Mouse (Mus musculus) lung, adult 18-20 months (tissue): ENCODE measurements at regions not wholly inside any gene's neighbourhood (a gene's known extent, or its start where the extent isn't known, plus 50 kb on each side); places are given as distances from the start of the nearest gene placed in this dataset.

Experiments used
- DNase-seq, 2 experiments: peaks; one replicate each; pipeline ENCODE4 v3.0.0; 2022; ENCODE audit warnings: mixed read lengths in 2 of 2

GRCm38 (mm10) chr7:75400471-75400870 lies 54.9 kb upstream of the Akap13 start:
- no peak for DNase-seq

DNA sequence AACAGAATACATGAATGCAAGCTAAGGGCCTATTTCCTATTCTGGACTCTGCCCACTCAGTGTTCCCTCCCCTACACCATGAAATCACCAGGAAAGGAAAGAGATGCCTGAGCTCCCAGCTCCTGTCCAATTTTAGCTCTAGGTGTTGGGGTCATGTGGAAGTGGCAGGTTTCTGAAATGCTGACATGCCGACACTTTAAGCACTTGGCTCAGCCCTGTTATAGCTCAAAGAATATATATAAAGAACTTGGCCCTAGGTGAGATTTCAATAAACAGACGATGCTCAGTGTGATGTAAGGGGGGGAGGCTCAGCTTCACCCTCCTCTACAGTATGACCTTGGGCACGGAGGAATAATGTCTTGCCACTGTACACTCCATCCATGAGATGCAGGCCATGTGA lies 50.4 kb upstream of the Akap13 start:
- no peak for DNase-seq
